Mouse (Mus musculus) kidney, embryonic 15.5 days (tissue): ENCODE results near the gene Blvrb. TPM values are rescaled to one million over a fixed set of nuclear protein-coding genes. Genes with fewer than 3 reads are reported as not detected.
A peak's percentile ranks its signal among the peaks of the same experiment; 100 is the strongest.

Experiments used
- ATAC-seq: fragments of 200-750 bp; cut with Nextera tagmentation; replicated peaks from 2 replicates; pipeline ENCODE4 v1.8.0; 2017; ENCODE audit warnings: moderate TSS enrichment; ENCODE audit not compliant: low FRiP score
- H3K27ac ChIP-seq: fragments of 300-500 bp; sonication (generic); 2 replicates; pipeline ENCODE4 v1.5.1; 2015; ENCODE audit warnings: mild to moderate bottlenecking, inconsistent platforms
- H3K27me3 ChIP-seq: fragments of 300-500 bp; sonication (generic); 2 replicates; pipeline ENCODE4 v1.6.1; 2015; ENCODE audit warnings: inconsistent platforms
- H3K36me3 ChIP-seq: fragments of 300-500 bp; sonication (generic); 2 replicates; pipeline ENCODE4 v1.6.1; 2015; ENCODE audit warnings: inconsistent platforms
- H3K4me1 ChIP-seq: fragments of 300-500 bp; sonication (generic); 2 replicates; pipeline ENCODE4 v1.6.1; 2015; ENCODE audit warnings: inconsistent platforms
- H3K4me2 ChIP-seq: fragments of 300-500 bp; sonication (generic); 2 replicates; pipeline ENCODE4 v1.6.1; 2015; ENCODE audit warnings: moderate library complexity, mild to moderate bottlenecking, inconsistent platforms
- H3K4me3 ChIP-seq: fragments of 300-500 bp; sonication (generic); replicated peaks from 2 replicates; pipeline ENCODE4 v1.5.1; 2015; ENCODE audit warnings: mild to moderate bottlenecking, inconsistent platforms
- H3K9ac ChIP-seq: fragments of 300-500 bp; sonication (generic); 2 replicates; pipeline ENCODE4 v1.6.1; 2015; ENCODE audit warnings: mild to moderate bottlenecking, inconsistent platforms
- H3K9me3 ChIP-seq: fragments of 300-500 bp; sonication (generic); replicated peaks from 2 replicates; pipeline ENCODE4 v1.6.1; 2016; ENCODE audit warnings: inconsistent platforms
- WGBS: fragments of 180-500 bp; shearing (Covaris S2); methylation state at CpG from one replicate; pipeline ENCODE4 v1.1.7; 2015; ENCODE audit warnings: mixed read lengths; 5-methylcytosine and 5-hydroxymethylcytosine counted together
- polyA plus RNA-seq: library from polyadenylated mRNA; unstranded; fragments of >200 nt; fragmentation: Nextera tagmentation; extraction: Ambion mirVana; gene quantifications from 2 replicates; pipeline ENCODE4 v1.2.1, GENCODE M21; 2015

Blvrb gene
- polyA plus RNA-seq, 1 experiment from 2014 or later = 57.4 TPM

- peaks cover 25% of the 10 kb centered on the region for H3K4me1 ChIP-seq
- under 1% methylated on average over 54 of the region's 54 CpGs for WGBS
- H3K9me3 ChIP-seq = no peaks in the 10 kb centered on the region
- peak overlapping the region; percentile 72 for H3K9ac ChIP-seq
- H3K36me3 ChIP-seq = no peaks in the 10 kb centered on the region
- peak overlapping the region; percentile 77 for H3K4me2 ChIP-seq
- peak; percentile 94 for ATAC-seq
- H3K27me3 ChIP-seq = no peaks in the 10 kb centered on the region
- peak overlapping the region; percentile 100 for H3K27ac ChIP-seq
- peak overlapping the region; percentile 66 for H3K4me3 ChIP-seq
These were observed 60.2 kb downstream of the Blvrb start for GRCm38 (mm10) chr7:27507711-27508647.

- peak overlapping the region; percentile 77 for H3K4me2 ChIP-seq
- peaks cover 24% of the 10 kb centered on the region for H3K4me1 ChIP-seq
These were observed 60.8 kb downstream of the Blvrb start for GRCm38 (mm10) chr7:27508648-27509005.

GRCm38 (mm10) chr7:27510809-27511208 lies 63.0 kb downstream of the Blvrb start:
- no peak overlapping the region for H3K4me3 ChIP-seq
- H3K9me3 ChIP-seq = no peaks in the 10 kb centered on the region
- no peak overlapping the region for H3K4me2 ChIP-seq
- no peak overlapping the region for H3K27ac ChIP-seq
- WGBS = 85% methylated on average over 2 of the region's 2 CpGs
- H3K27me3 ChIP-seq = no peaks in the 10 kb centered on the region
- no peak overlapping the region for H3K9ac ChIP-seq
- H3K4me1 ChIP-seq = peaks cover 30% of the 10 kb centered on the region
- H3K36me3 ChIP-seq = no peaks in the 10 kb centered on the region
- ATAC-seq = no peak

More at GRCm38 (mm10) chr7:27508648-27509005, 60.8 kb downstream of the Blvrb start:
- H3K9ac ChIP-seq = 0 out of 2 replicates have a peak overlapping the region, but pooled peaks have one; percentile 17
- H3K27me3 ChIP-seq = no peaks in the 10 kb centered on the region
- peak; percentile 74 for ATAC-seq
- peak overlapping the region; percentile 100 for H3K27ac ChIP-seq
- 25% methylated on average over 6 of the region's 6 CpGs for WGBS
- no peaks in the 10 kb centered on the region for H3K36me3 ChIP-seq
- H3K9me3 ChIP-seq = no peaks in the 10 kb centered on the region
- peak overlapping the region; percentile 66 for H3K4me3 ChIP-seq

GRCm38 (mm10) chr7:27514961-27515360 lies 67.2 kb downstream of the Blvrb start:
- no peak for ATAC-seq
- Histone ChIP-seq H3K4me3 (no peak overlapping the region), H3K4me1 (peaks cover 6% of the 10 kb centered on the region), H3K36me3 (0 out of 2 replicates have a peak, but pooled peaks cover 12% of the 10 kb centered on the region), H3K4me2 (no peak overlapping the region), H3K27me3 (no peaks in the 10 kb centered on the region), H3K27ac (no peak overlapping the region), H3K9me3 (no peaks in the 10 kb centered on the region), H3K9ac (no peak overlapping the region)
- WGBS = 67% methylated on average over 9 of the region's 9 CpGs

Other genes with a start within 250 kb of the Blvrb start
- 4.4 and 5.2 TPM in 2 replicates for gene Itpkc, start 219.3 kb upstream of the Blvrb start, polyA plus RNA-seq
- gene Coq8b, start 215.0 kb upstream of the Blvrb start, polyA plus RNA-seq = 20.9 and 23.1 TPM in 2 replicates
- gene Numbl, start 189.5 kb upstream of the Blvrb start, polyA plus RNA-seq = 15.3 and 18.5 TPM in 2 replicates
- 31.0 and 41.7 TPM in 2 replicates for gene Ltbp4, start 110.3 kb upstream of the Blvrb start, polyA plus RNA-seq
- 43.6 and 53.1 TPM in 2 replicates for gene Shkbp1, start 92.0 kb upstream of the Blvrb start, polyA plus RNA-seq
- gene Gm20479, start 90.6 kb upstream of the Blvrb start, polyA plus RNA-seq = 1.9 TPM in 1 of 2 replicates, not detected in the other
- 0.27 and 0.39 TPM in 2 replicates for gene Sptbn4, start 292 bp upstream of the Blvrb start, polyA plus RNA-seq
- 30.3 and 32.0 TPM in 2 replicates for gene Sertad3, start 25.8 kb downstream of the Blvrb start, polyA plus RNA-seq
- gene Sertad1, start 38.9 kb downstream of the Blvrb start, polyA plus RNA-seq = 40.5 and 41.0 TPM in 2 replicates
- 4.0 and 4.8 TPM in 2 replicates for gene Prx, start 51.3 kb downstream of the Blvrb start, polyA plus RNA-seq
- gene Hipk4, start 75.3 kb downstream of the Blvrb start, polyA plus RNA-seq = 0.39 and 0.92 TPM in 2 replicates
- 83.1 and 90.5 TPM in 2 replicates for gene Pld3, start 105.2 kb downstream of the Blvrb start, polyA plus RNA-seq
- gene 2310022A10Rik, start 105.3 kb downstream of the Blvrb start, polyA plus RNA-seq = 26.9 and 29.4 TPM in 2 replicates
- gene Akt2, start 143.6 kb downstream of the Blvrb start, polyA plus RNA-seq = 97.9 and 106 TPM in 2 replicates
- gene Ttc9b, start 205.9 kb downstream of the Blvrb start, polyA plus RNA-seq = 0.28 and 0.86 TPM in 2 replicates
- 6.5 and 7.6 TPM in 2 replicates for gene Map3k10, start 226.6 kb downstream of the Blvrb start, polyA plus RNA-seq
- 3.4 and 4.6 TPM in 2 replicates for gene Zfp607b, start 241.4 kb downstream of the Blvrb start, polyA plus RNA-seq